28 mouse cellular contexts compared by ENCODE assay signal in genomic region chr1:24316961-24317589, GRCm38 (mm10).
DNase-seq lines count a peak whose midpoint lies in the region; ATAC-seq lines count a peak whose summit lies in the region.
"Had no signal": no experiment of that assay in that cellular context is flagged by ENCODE, and none has a peak within 500 bp of the region (broad histone marks: within the 10 kb centered on the region; RNA-seq: fewer than 3 reads in every experiment).

No protein-coding gene starts in this region.

- DNase-seq in hindbrain, embryonic 14.5 days (ENCODE audit: low spot score), result no peak
- DNase-seq in midbrain, embryonic 14.5 days, result peak; percentile 34
- DNase-seq in heart, embryonic 10.5 days (ENCODE audit: low spot score), result no peak
- DNase-seq: adrenal gland, adult 8-10 months; adrenal gland, postnatal 14 days; adrenal gland, postnatal 36 days; B cell, adult 2 months; cerebellum, adult 11-12 months; cerebellum, adult 2 months; cerebellum, adult 9-11 months; cerebellum, postnatal 14 days; cerebellum, postnatal 36 days; embryo, embryonic 11 days had no signal

- no peaks in the 10 kb centered on the region for H3K9me3 ChIP-seq in hindbrain, embryonic 14.5 days (ENCODE audit: control insufficient read depth, low read length)
- H3K9me3 ChIP-seq in hindbrain, embryonic 12.5 days (replicated peaks), result no peaks in the 10 kb centered on the region
- no peaks in the 10 kb centered on the region for H3K9me3 ChIP-seq in midbrain, embryonic 14.5 days (ENCODE audit: control insufficient read depth, low read length)
- no peaks in the 10 kb centered on the region for H3K9me3 ChIP-seq in midbrain, embryonic 16.5 days (replicated peaks; ENCODE audit: control insufficient read depth, low read length, poor library complexity, severe bottlenecking)
- H3K9me3 ChIP-seq in neural tube, embryonic 13.5 days, result no peaks in the 10 kb centered on the region
- H3K9me3 ChIP-seq in neural tube, embryonic 15.5 days (replicated peaks), result no peaks in the 10 kb centered on the region
- H3K9me3 ChIP-seq in heart, embryonic 10.5 days, result no peaks in the 10 kb centered on the region
- H3K9me3 ChIP-seq: embryonic facial prominence, embryonic 13.5 days; embryonic facial prominence, embryonic 15.5 days; forebrain, embryonic 12.5 days; G1E had no signal

- H3K36me3 ChIP-seq in hindbrain, embryonic 14.5 days (replicated peaks; ENCODE audit: control insufficient read depth, insufficient read depth), result no peaks in the 10 kb centered on the region
- H3K36me3 ChIP-seq in hindbrain, embryonic 12.5 days, result no peaks in the 10 kb centered on the region
- H3K36me3 ChIP-seq in midbrain, embryonic 14.5 days (ENCODE audit: control insufficient read depth, insufficient read depth, low read length), result no peaks in the 10 kb centered on the region
- H3K36me3 ChIP-seq in midbrain, embryonic 16.5 days (ENCODE audit: control insufficient read depth, insufficient read depth, low read length), result no peaks in the 10 kb centered on the region
- no peaks in the 10 kb centered on the region for H3K36me3 ChIP-seq in neural tube, embryonic 13.5 days
- H3K36me3 ChIP-seq in neural tube, embryonic 15.5 days, result no peaks in the 10 kb centered on the region
- no peaks in the 10 kb centered on the region for H3K36me3 ChIP-seq in heart, embryonic 10.5 days
- H3K36me3 ChIP-seq: embryonic facial prominence, embryonic 13.5 days; embryonic facial prominence, embryonic 15.5 days; forebrain, embryonic 10.5 days; forebrain, embryonic 12.5 days; G1E had no signal

- 59% methylated on average over 6 of the region's 6 CpGs for WGBS in hindbrain, embryonic 14.5 days
- 73% methylated on average over 6 of the region's 6 CpGs for WGBS in hindbrain, embryonic 12.5 days
- 62% methylated on average over 6 of the region's 6 CpGs for WGBS in midbrain, embryonic 14.5 days
- 65% methylated on average over 6 of the region's 6 CpGs for WGBS in midbrain, embryonic 16.5 days
- 57% methylated on average over 6 of the region's 6 CpGs for WGBS in neural tube, embryonic 13.5 days
- 43% methylated on average over 6 of the region's 6 CpGs for WGBS in neural tube, embryonic 15.5 days
- WGBS in heart, embryonic 10.5 days, result 80% methylated on average over 6 of the region's 6 CpGs

- H3K27me3 ChIP-seq in hindbrain, embryonic 14.5 days (ENCODE audit: control insufficient read depth, insufficient read depth, low read length), result no peaks in the 10 kb centered on the region
- H3K27me3 ChIP-seq in hindbrain, embryonic 12.5 days, result no peaks in the 10 kb centered on the region
- no peaks in the 10 kb centered on the region for H3K27me3 ChIP-seq in midbrain, embryonic 14.5 days (ENCODE audit: control insufficient read depth, insufficient read depth, low read length)
- no peaks in the 10 kb centered on the region for H3K27me3 ChIP-seq in midbrain, embryonic 16.5 days (ENCODE audit: control insufficient read depth, insufficient read depth, low read depth, low read length)
- no peaks in the 10 kb centered on the region for H3K27me3 ChIP-seq in neural tube, embryonic 13.5 days
- no peaks in the 10 kb centered on the region for H3K27me3 ChIP-seq in neural tube, embryonic 15.5 days (replicated peaks)
- no peaks in the 10 kb centered on the region for H3K27me3 ChIP-seq in heart, embryonic 10.5 days (ENCODE audit: insufficient read depth, poor library complexity, severe bottlenecking)
- H3K27me3 ChIP-seq: CH12.LX; embryonic facial prominence, embryonic 13.5 days; embryonic facial prominence, embryonic 15.5 days; forebrain, embryonic 12.5 days had no signal

- H3K9ac ChIP-seq in hindbrain, embryonic 14.5 days, result no peak overlapping the region
- H3K9ac ChIP-seq in hindbrain, embryonic 12.5 days, result no peak overlapping the region
- H3K9ac ChIP-seq in midbrain, embryonic 14.5 days (replicated peaks; ENCODE audit: low read length), result no peak overlapping the region
- H3K9ac ChIP-seq in midbrain, embryonic 16.5 days (ENCODE audit: low read depth, low read length), result no peak overlapping the region
- no peak overlapping the region for H3K9ac ChIP-seq in neural tube, embryonic 13.5 days
- no peak overlapping the region for H3K9ac ChIP-seq in neural tube, embryonic 15.5 days (replicated peaks)
- H3K9ac ChIP-seq: embryonic facial prominence, embryonic 13.5 days; embryonic facial prominence, embryonic 15.5 days; forebrain, embryonic 12.5 days had no signal

- H3K4me1 ChIP-seq in hindbrain, embryonic 14.5 days (replicated peaks; ENCODE audit: control insufficient read depth, insufficient read depth, low read length), result peaks cover 5% of the 10 kb centered on the region; the same call in 1 of the 2 replicates
- no peaks in the 10 kb centered on the region for H3K4me1 ChIP-seq in hindbrain, embryonic 12.5 days
- H3K4me1 ChIP-seq in midbrain, embryonic 14.5 days (ENCODE audit: control insufficient read depth, insufficient read depth, low read length), result no peaks in the 10 kb centered on the region
- H3K4me1 ChIP-seq in midbrain, embryonic 16.5 days (ENCODE audit: control insufficient read depth, insufficient read depth, low read length), result peaks cover 4% of the 10 kb centered on the region; the same call in 1 of the 2 replicates
- peaks cover 12% of the 10 kb centered on the region; the same call in 1 of the 2 replicates for H3K4me1 ChIP-seq in neural tube, embryonic 13.5 days (replicated peaks)
- peaks cover 10% of the 10 kb centered on the region for H3K4me1 ChIP-seq in neural tube, embryonic 15.5 days
- H3K4me1 ChIP-seq in heart, embryonic 10.5 days, result no peaks in the 10 kb centered on the region
- H3K4me1 ChIP-seq: embryonic facial prominence, embryonic 13.5 days; embryonic facial prominence, embryonic 15.5 days; forebrain, embryonic 10.5 days; forebrain, embryonic 12.5 days had no signal

- peak overlapping the region; percentile 57 for H3K27ac ChIP-seq in hindbrain, embryonic 14.5 days
- H3K27ac ChIP-seq in hindbrain, embryonic 12.5 days, result no peak overlapping the region
- no peak overlapping the region for H3K27ac ChIP-seq in midbrain, embryonic 14.5 days (replicated peaks; ENCODE audit: low read depth, low read length)
- no peak overlapping the region for H3K27ac ChIP-seq in midbrain, embryonic 16.5 days (ENCODE audit: low read length)
- peak overlapping the region; percentile 59 for H3K27ac ChIP-seq in neural tube, embryonic 13.5 days (replicated peaks)
- H3K27ac ChIP-seq in neural tube, embryonic 15.5 days (replicated peaks), result no peak overlapping the region
- no peak overlapping the region for H3K27ac ChIP-seq in heart, embryonic 10.5 days
- H3K27ac ChIP-seq: embryonic facial prominence, embryonic 13.5 days; embryonic facial prominence, embryonic 15.5 days; forebrain, embryonic 10.5 days; forebrain, embryonic 12.5 days had no signal

- ATAC-seq in hindbrain, embryonic 14.5 days (ENCODE audit: low FRiP score), result no peak
- ATAC-seq in hindbrain, embryonic 12.5 days (ENCODE audit: low FRiP score), result no peak
- no peak for ATAC-seq in midbrain, embryonic 14.5 days (ENCODE audit: low FRiP score, low TSS enrichment)
- ATAC-seq in midbrain, embryonic 16.5 days, result no peak
- peak; percentile 61 for ATAC-seq in neural tube, embryonic 13.5 days (ENCODE audit: low read depth)
- peak; percentile 47 for ATAC-seq in neural tube, embryonic 15.5 days (ENCODE audit: low FRiP score)
- ATAC-seq: activated CD4-positive, CD25-positive, alpha-beta regulatory T cell, adult 4 months; CD4-positive, CD25-positive, alpha-beta regulatory T cell, adult 4 months; forebrain, embryonic 14.5 days; Patski had no signal

- no peak overlapping the region for H3K4me2 ChIP-seq in hindbrain, embryonic 14.5 days (replicated peaks)
- H3K4me2 ChIP-seq in hindbrain, embryonic 12.5 days (replicated peaks), result no peak overlapping the region
- H3K4me2 ChIP-seq in midbrain, embryonic 14.5 days (ENCODE audit: low read length), result no peak overlapping the region
- no peak overlapping the region for H3K4me2 ChIP-seq in midbrain, embryonic 16.5 days (ENCODE audit: low read length)
- H3K4me2 ChIP-seq in neural tube, embryonic 13.5 days, result no peak overlapping the region
- no peak overlapping the region for H3K4me2 ChIP-seq in neural tube, embryonic 15.5 days
- H3K4me2 ChIP-seq: embryonic facial prominence, embryonic 13.5 days; embryonic facial prominence, embryonic 15.5 days; forebrain, embryonic 12.5 days had no signal

- H3K4me3 ChIP-seq in hindbrain, embryonic 14.5 days (replicated peaks; ENCODE audit: low read length), result no peak overlapping the region
- H3K4me3 ChIP-seq in hindbrain, embryonic 12.5 days, result no peak overlapping the region
- H3K4me3 ChIP-seq in midbrain, embryonic 14.5 days (replicated peaks; ENCODE audit: low read depth, low read length), result no peak overlapping the region
- no peak overlapping the region for H3K4me3 ChIP-seq in midbrain, embryonic 16.5 days (ENCODE audit: low read depth, low read length)
- no peak overlapping the region for H3K4me3 ChIP-seq in neural tube, embryonic 13.5 days
- H3K4me3 ChIP-seq in neural tube, embryonic 15.5 days (replicated peaks), result no peak overlapping the region
- no peak overlapping the region for H3K4me3 ChIP-seq in heart, embryonic 10.5 days
- H3K4me3 ChIP-seq: embryonic facial prominence, embryonic 13.5 days; embryonic facial prominence, embryonic 15.5 days; erythroblast, embryonic 14.5 days; forebrain, embryonic 10.5 days; forebrain, embryonic 12.5 days had no signal

Comparison
In these comparisons a context has a peak if more than half of its experiments do, and no peak if none do; other contexts are left out.
1. H3K27ac ChIP-seq: peak in hindbrain, embryonic 14.5 days (single experiment) and neural tube, embryonic 13.5 days (single experiment); none in hindbrain, embryonic 12.5 days (single experiment), midbrain, embryonic 14.5 days (single experiment), midbrain, embryonic 16.5 days (single experiment), neural tube, embryonic 15.5 days (single experiment) and heart, embryonic 10.5 days (single experiment).
2. ATAC-seq: peak in neural tube, embryonic 13.5 days (single experiment) and neural tube, embryonic 15.5 days (single experiment); none in hindbrain, embryonic 14.5 days (single experiment), hindbrain, embryonic 12.5 days (single experiment), midbrain, embryonic 14.5 days (single experiment) and midbrain, embryonic 16.5 days (single experiment).